Mouse (Mus musculus) heart, adult 2 months (tissue): ENCODE results near the gene Pakap.

ENCODE experiments used
- CTCF ChIP-seq: fragments of 200-600 bp; IDR thresholded peaks from 2 replicates; pipeline ENCODE4 v1.8.1; 2022; ENCODE audit warnings: antibody characterized with exemption, mild to moderate bottlenecking, moderate library complexity
- POLR2A ChIP-seq: fragments of 200-500 bp; IDR thresholded peaks from 2 replicates; pipeline ENCODE4 v1.6.1; 2011; ENCODE audit warnings: mild to moderate bottlenecking, low read depth, low read length, control low read depth; ENCODE audit not compliant: insufficient read depth

DNA sequence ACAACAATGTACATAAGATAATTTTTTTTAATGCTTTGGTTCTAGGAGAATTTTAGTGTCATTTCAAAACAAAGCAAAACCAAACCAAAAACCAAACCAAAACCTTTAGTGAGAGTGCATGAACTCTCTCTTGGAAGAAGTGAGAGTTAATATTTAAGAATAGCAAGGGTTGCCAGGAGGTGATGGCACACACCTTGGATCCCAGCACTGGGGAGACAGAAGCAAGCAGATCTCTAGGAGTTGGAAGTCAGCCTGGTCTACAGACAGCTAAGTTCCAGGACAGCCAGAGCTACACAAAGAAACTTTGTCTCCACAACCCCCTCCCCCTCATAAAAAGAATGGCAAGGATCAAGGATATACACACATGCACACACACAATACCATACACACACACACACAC, 345.0 kb downstream of the Pakap start:
- TF ChIP-seq CTCF (no peak), POLR2A (no peak)
